Mouse (Mus musculus) forebrain, embryonic 11.5 days (tissue): ENCODE measurements at regions not wholly inside any gene's neighbourhood (a gene's known extent, or its start where the extent isn't known, plus 50 kb on each side); places are given as distances from the start of the nearest gene placed in this dataset.

ENCODE experiments used
- ATAC-seq: fragments of 200-750 bp; cut with Nextera tagmentation; replicated peaks from 2 replicates; pipeline ENCODE4 v1.8.0; 2017; ENCODE audit warnings: moderate TSS enrichment; ENCODE audit not compliant: low FRiP score
- DNase-seq: peaks from one replicate; pipeline ENCODE4 v3.0.0-alpha.2; 2017; ENCODE audit warnings: low spot score
- H3K27ac ChIP-seq: fragments of 300-500 bp; sonication (generic); 2 replicates; pipeline ENCODE4 v1.5.1; 2014; ENCODE audit warnings: low read depth, low read length
- H3K27me3 ChIP-seq: fragments of 300-500 bp; sonication (generic); 2 replicates; pipeline ENCODE4 v1.6.1; 2014; ENCODE audit warnings: mild to moderate bottlenecking, low read length, mixed read lengths; ENCODE audit not compliant: control insufficient read depth, insufficient read depth
- H3K36me3 ChIP-seq: fragments of 300-500 bp; sonication (generic); 2 replicates; pipeline ENCODE4 v1.6.1; 2014; ENCODE audit warnings: mild to moderate bottlenecking, low read length, moderate library complexity, mixed read lengths; ENCODE audit not compliant: control insufficient read depth, insufficient read depth
- H3K4me1 ChIP-seq: fragments of 300-500 bp; sonication (generic); replicated peaks from 2 replicates; pipeline ENCODE4 v1.6.1; 2014; ENCODE audit warnings: low read length, mixed read lengths; ENCODE audit not compliant: control insufficient read depth, insufficient read depth
- H3K4me2 ChIP-seq: fragments of 300-500 bp; sonication (generic); 2 replicates; pipeline ENCODE4 v1.6.1; 2014; ENCODE audit warnings: low read depth, mild to moderate bottlenecking, low read length, moderate library complexity, mixed read lengths; ENCODE audit not compliant: severe bottlenecking
- H3K4me3 ChIP-seq: fragments of 300-500 bp; sonication (generic); 2 replicates; pipeline ENCODE4 v1.5.1; 2014; ENCODE audit warnings: low read depth, low read length
- H3K9ac ChIP-seq: fragments of 300-500 bp; sonication (generic); 2 replicates; pipeline ENCODE4 v1.6.1; 2014; ENCODE audit warnings: low read length
- H3K9me3 ChIP-seq: fragments of 300-500 bp; sonication (generic); 2 replicates; pipeline ENCODE4 v1.6.1; 2016; ENCODE audit warnings: low read length, mixed read lengths; ENCODE audit not compliant: control insufficient read depth
- WGBS: fragments of 180-500 bp; shearing (Covaris S2); extraction: QIAGEN DNeasy Blood & Tissue Kit; methylation state at CpG from one replicate; pipeline ENCODE4 v1.1.7; 2014; 5-methylcytosine and 5-hydroxymethylcytosine counted together

DNA sequence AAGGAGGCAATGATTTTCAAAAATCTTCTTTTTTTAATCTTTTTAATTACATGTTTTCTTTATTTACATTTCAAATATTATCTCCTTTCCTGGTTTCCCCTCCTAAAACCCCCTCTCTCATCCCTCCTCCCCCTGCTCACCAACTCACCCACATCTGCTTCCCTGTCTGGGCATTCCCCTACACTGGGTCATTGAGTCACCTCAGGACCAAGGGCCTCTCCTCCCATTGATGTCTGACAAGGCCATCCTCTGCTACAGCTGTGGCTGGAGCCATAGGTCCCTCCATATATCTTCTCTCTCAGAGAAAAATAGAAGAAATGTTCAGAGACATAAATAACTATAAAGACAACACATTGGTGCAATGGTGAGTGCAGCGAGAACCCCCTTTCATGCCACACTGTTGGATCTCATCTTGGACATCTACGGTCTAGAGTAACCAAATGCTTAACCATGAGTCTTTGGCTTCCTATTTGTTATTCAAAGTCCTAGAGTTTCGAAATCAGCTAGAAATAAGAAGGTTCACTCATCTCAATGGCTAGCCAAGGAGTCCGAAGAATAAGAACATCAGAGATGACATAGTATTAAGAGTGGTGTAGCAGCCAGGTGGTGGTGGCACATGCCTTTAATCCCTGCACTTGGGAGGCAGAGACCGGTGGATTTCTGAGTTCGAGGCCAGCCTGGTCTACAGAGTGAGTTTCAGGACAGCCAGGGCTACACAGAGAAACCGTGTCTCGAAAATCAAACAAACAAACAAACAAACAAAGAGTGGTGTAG, 186.5 kb upstream of the Trhde start:
- Histone ChIP-seq H3K4me3 (no peak overlapping the region), H3K36me3 (no peaks in the 10 kb centered on the region), H3K9ac (no peak overlapping the region), H3K27ac (no peak overlapping the region), H3K4me1 (no peaks in the 10 kb centered on the region), H3K9me3 (no peaks in the 10 kb centered on the region), H3K4me2 (no peak overlapping the region), H3K27me3 (no peaks in the 10 kb centered on the region)
- WGBS, result 91% methylated on average over 8 of the region's 8 CpGs
- no peak for ATAC-seq
- DNase-seq, result no peak

GRCm38 (mm10) chr10:114972364-114972763, 170.3 kb upstream of the Trhde start:
- Histone ChIP-seq H3K27me3 (no peaks in the 10 kb centered on the region), H3K4me3 (no peak overlapping the region), H3K36me3 (no peaks in the 10 kb centered on the region), H3K27ac (no peak overlapping the region), H3K4me1 (no peaks in the 10 kb centered on the region), H3K4me2 (no peak overlapping the region), H3K9ac (no peak overlapping the region), H3K9me3 (no peaks in the 10 kb centered on the region)
- no peak for ATAC-seq
- 93% methylated on average over 2 of the region's 2 CpGs for WGBS
- DNase-seq, result no peak

DNA sequence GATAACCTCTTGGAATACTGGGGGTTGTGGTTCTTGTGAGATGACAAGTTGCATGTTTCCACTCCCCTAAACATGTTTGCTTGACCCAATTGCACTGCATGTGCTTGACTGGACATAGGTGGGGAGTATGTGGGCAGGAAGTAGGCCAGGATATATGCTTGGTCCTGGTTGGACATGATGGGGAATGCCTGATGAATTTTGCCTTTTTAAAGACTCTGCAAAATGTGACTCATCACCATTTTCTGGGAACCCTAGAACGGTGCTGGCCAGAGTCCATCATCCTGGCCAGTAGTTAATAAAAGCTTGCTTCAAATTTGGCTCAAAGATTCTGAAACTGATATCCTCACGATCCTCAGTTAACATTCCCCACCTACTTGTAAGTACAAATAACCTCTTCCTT, 161.5 kb upstream of the Trhde start:
- ATAC-seq (no peak), DNase-seq (no peak)
- Histone ChIP-seq H3K9me3 (no peaks in the 10 kb centered on the region), H3K4me3 (no peak overlapping the region), H3K9ac (no peak overlapping the region), H3K27me3 (no peaks in the 10 kb centered on the region), H3K36me3 (no peaks in the 10 kb centered on the region), H3K4me1 (no peaks in the 10 kb centered on the region), H3K27ac (no peak overlapping the region), H3K4me2 (no peak overlapping the region)
- 84% methylated on average over 2 of the region's 2 CpGs for WGBS

GRCm38 (mm10) chr10:114957909-114958308, 155.8 kb upstream of the Trhde start:
- Histone ChIP-seq H3K4me1 (no peaks in the 10 kb centered on the region), H3K27ac (no peak overlapping the region), H3K27me3 (no peaks in the 10 kb centered on the region), H3K4me3 (no peak overlapping the region), H3K9ac (no peak overlapping the region), H3K4me2 (no peak overlapping the region), H3K36me3 (no peaks in the 10 kb centered on the region), H3K9me3 (no peaks in the 10 kb centered on the region)
- DNase-seq (no peak), ATAC-seq (no peak)
- 38% methylated on average over 3 of the region's 3 CpGs for WGBS

DNA sequence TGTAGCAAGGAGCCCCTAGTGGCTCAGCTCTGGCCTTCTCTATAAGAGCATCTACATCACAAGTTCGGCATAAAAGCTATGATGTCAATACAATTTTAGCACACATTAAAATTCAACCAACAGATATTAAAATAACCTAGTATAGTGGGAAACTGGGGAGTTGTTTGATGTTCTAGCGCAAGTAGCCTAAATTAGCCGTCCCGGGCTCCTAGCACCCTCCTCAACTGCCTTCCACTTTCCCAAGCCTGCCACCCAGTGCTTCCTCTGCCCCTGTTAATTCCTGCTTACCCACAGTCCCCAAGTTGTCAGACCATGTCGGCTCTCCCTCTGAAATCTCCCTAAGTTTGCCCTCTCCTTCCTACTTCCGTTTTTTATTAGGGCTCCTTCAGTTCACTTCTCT, 154.2 kb upstream of the Trhde start:
- H3K27me3 ChIP-seq, result no peaks in the 10 kb centered on the region
- DNase-seq (no peak), ATAC-seq (no peak)
- no peaks in the 10 kb centered on the region for H3K36me3 ChIP-seq
- no peak overlapping the region for H3K9ac ChIP-seq
- no peaks in the 10 kb centered on the region for H3K4me1 ChIP-seq
- no peak overlapping the region for H3K4me2 ChIP-seq
- WGBS, result 90% methylated on average over 6 of the region's 6 CpGs
- H3K9me3 ChIP-seq, result no peaks in the 10 kb centered on the region
- no peak overlapping the region for H3K27ac ChIP-seq
- no peak overlapping the region for H3K4me3 ChIP-seq

DNA sequence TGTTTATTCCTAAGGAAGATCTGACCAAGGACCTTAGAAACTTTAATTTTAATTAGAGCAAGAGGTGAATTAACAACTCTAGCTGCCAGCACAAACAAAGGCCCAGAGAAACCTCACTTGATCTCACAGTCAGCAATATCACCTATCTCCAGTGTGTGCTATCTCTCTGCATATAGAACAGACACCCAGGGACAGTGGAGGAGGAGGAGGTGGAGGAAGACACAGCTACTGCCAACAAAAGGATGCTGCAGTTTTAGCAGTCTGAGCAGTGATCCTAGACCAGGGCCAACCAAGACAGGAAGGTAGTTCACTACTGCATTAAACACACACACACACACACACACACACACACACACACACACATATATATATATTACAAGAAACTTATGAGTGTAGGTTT, 153.5 kb upstream of the Trhde start:
- Histone ChIP-seq H3K4me3 (no peak overlapping the region), H3K9me3 (no peaks in the 10 kb centered on the region), H3K4me1 (no peaks in the 10 kb centered on the region), H3K36me3 (no peaks in the 10 kb centered on the region), H3K4me2 (no peak overlapping the region), H3K27me3 (no peaks in the 10 kb centered on the region), H3K9ac (no peak overlapping the region), H3K27ac (no peak overlapping the region)
- DNase-seq (no peak), ATAC-seq (no peak; the same call in 1 of the 2 replicates)

DNA sequence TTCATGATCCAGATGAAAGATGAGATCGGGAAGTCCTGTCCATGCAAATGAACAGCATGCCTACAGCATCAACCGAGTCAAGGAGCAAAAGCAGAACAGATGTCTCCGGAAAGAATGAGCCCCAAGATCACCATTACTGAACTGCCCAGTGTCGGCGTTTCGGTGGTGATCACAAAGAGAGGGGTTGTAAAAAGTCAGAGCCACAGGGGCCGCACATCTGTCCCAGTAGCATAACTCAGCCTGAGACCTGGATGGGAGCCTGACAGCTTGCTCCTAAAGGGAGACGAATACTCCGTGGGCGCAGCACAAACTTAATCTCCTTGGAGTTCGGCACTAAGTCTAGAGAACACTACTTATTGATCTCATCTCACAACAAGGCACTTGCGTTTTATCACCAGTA, 151.3 kb upstream of the Trhde start:
- Histone ChIP-seq H3K27me3 (no peaks in the 10 kb centered on the region), H3K4me3 (no peak overlapping the region), H3K4me1 (no peaks in the 10 kb centered on the region), H3K4me2 (no peak overlapping the region), H3K36me3 (no peaks in the 10 kb centered on the region), H3K9me3 (no peaks in the 10 kb centered on the region), H3K9ac (no peak overlapping the region), H3K27ac (no peak overlapping the region)
- ATAC-seq, result no peak
- DNase-seq, result no peak
- 82% methylated on average over 12 of the region's 12 CpGs for WGBS

DNA sequence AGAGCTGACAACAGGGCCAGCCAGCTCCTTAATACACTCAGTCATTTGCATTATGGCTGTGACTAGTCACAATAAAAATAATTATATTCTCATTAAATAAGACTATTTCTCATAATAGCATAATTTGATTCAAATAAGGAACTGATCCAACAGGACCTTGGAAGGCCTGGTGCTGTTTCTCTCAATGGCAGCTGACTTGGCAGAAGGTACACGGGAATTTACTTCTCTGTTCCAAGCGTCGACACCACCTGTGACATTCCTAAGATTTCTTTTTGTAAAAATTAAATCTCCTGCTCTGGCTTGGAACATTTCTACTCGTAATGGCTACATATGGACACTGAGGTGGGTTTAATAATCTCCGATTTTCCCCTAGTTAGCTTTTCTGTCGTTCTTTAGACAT, 147.1 kb upstream of the Trhde start:
- H3K4me3 ChIP-seq, result no peak overlapping the region
- H3K9me3 ChIP-seq, result no peaks in the 10 kb centered on the region
- H3K9ac ChIP-seq, result no peak overlapping the region
- H3K4me2 ChIP-seq, result no peak overlapping the region
- no peak overlapping the region for H3K27ac ChIP-seq
- 91% methylated on average over 6 of the region's 6 CpGs for WGBS
- H3K27me3 ChIP-seq, result no peaks in the 10 kb centered on the region
- ATAC-seq, result no peak
- no peaks in the 10 kb centered on the region for H3K4me1 ChIP-seq
- no peak for DNase-seq
- no peaks in the 10 kb centered on the region for H3K36me3 ChIP-seq

- Histone ChIP-seq H3K9ac (no peak overlapping the region), H3K27me3 (no peaks in the 10 kb centered on the region), H3K9me3 (no peaks in the 10 kb centered on the region), H3K4me1 (no peaks in the 10 kb centered on the region), H3K4me3 (no peak overlapping the region), H3K4me2 (no peak overlapping the region), H3K36me3 (no peaks in the 10 kb centered on the region), H3K27ac (no peak overlapping the region)
- ATAC-seq, result no peak
- 79% methylated on average over 2 of the region's 2 CpGs for WGBS
- no peak for DNase-seq
Measured at GRCm38 (mm10) chr10:114924746-114925145, 122.6 kb upstream of the Trhde start.
